In the genomic region with DNA sequence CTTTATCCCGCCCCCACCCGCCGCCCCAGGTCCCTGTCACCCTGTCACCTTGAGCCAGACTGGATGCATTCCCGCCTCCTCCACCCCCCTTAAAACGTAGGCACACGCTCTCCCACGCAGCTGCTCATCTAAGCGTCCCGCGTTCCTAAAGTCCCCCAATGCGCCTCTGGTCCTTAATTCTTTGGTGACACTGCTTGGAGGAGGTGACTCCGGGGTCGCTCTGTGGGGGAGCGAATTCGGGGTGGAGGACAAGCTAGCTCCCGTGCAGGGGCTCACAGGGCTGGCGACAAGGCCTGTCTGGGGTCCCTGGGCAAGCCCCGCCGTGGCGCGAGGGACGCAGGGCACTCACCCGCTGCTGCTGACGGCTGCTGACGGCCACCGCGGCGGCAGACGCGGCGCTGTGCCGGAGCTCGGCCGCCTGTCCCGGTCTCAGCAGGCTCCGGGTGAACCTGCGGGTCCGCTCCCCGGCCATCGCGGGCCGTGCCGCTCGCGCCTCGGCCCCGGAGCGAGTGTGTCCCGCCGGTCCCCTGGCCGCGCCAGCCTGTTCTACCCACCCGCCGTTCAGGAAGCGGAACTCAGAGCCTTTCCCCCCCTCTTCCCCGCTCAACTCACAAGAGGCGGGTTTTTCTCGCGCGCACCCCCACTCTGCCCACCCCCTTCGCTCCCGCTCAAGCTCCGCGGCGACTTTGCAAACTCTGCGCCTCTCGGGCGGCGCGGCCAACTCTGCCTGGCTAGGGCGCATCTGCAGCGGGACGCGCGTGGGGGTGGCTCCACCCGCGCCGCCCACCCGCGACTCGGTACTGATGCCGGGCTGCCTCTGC, we compare ENCODE assay signal across 8 mouse cellular contexts. TPM values are rescaled to one million over a fixed set of nuclear protein-coding genes. Genes with fewer than 3 reads are reported as not detected.
DNase-seq lines count a peak whose midpoint lies in the region; ATAC-seq and TF ChIP-seq lines count a peak whose summit lies in the region.

A gene (minus strand): TSS at position 551 of the 821 bp plus-strand sequence.

- H3K4me2 ChIP-seq in intestine, embryonic 15.5 days (replicated peaks) = peak within 1 kb of the TSS; percentile 94
- peak within 1 kb of the TSS; percentile 95 for H3K4me2 ChIP-seq in limb, embryonic 12.5 days
- H3K4me2 ChIP-seq in midbrain, embryonic 14.5 days (ENCODE audit: low read length) = peak within 1 kb of the TSS; percentile 97

- H3K36me3 ChIP-seq in intestine, embryonic 15.5 days = no peaks in the 10 kb centered on the region
- no peaks in the 10 kb centered on the region for H3K36me3 ChIP-seq in limb, embryonic 12.5 days
- no peaks in the 10 kb centered on the region for H3K36me3 ChIP-seq in midbrain, embryonic 14.5 days (ENCODE audit: control insufficient read depth, insufficient read depth, low read length)
- H3K36me3 ChIP-seq in spleen, adult 2 months (ENCODE audit: control insufficient read depth, insufficient read depth, low read length) = no peaks in the 10 kb centered on the region

- no peaks in the 10 kb centered on the region for H3K9me3 ChIP-seq in intestine, embryonic 15.5 days
- no peaks in the 10 kb centered on the region for H3K9me3 ChIP-seq in limb, embryonic 12.5 days
- H3K9me3 ChIP-seq in midbrain, embryonic 14.5 days (ENCODE audit: control insufficient read depth, low read length) = 0 out of 2 replicates have a peak, but pooled peaks cover under 1% of the 10 kb centered on the region

- H3K4me3 ChIP-seq in intestine, embryonic 15.5 days (replicated peaks) = peak within 1 kb of the TSS; percentile 57
- peak within 1 kb of the TSS; percentile 70 for H3K4me3 ChIP-seq in limb, embryonic 12.5 days (replicated peaks)
- H3K4me3 ChIP-seq in midbrain, embryonic 14.5 days (replicated peaks; ENCODE audit: low read depth, low read length) = peak within 1 kb of the TSS; percentile 59
- peak within 1 kb of the TSS; percentile 62 for H3K4me3 ChIP-seq in spleen, adult 2 months (ENCODE audit: extremely low read depth, insufficient read depth, insufficient read length)

- intact Hi-C loops in gastrocnemius, postnatal 14 days (cut with DNase I; ENCODE audit: low total_unique reads) = no loop called here

- peak; percentile 2 for DNase-seq in cerebellum, adult 11 months
- DNase-seq in cerebellum, adult 8-10 months = no peak
- peak; percentile 31 to 59 for DNase-seq in cerebellum, postnatal 4 days (ENCODE audit: low spot score in 2 of 2)
- DNase-seq in gastrocnemius, postnatal 14 days = peak; percentile 56
- peak; percentile 74 for DNase-seq in midbrain, embryonic 14.5 days
- peak in 1 of 2 experiments; percentile 70 for DNase-seq in spleen, adult 2 months (ENCODE audit: low read depth in 1 of 2, low spot score in 2 of 2)

- 0 out of 2 replicates have a peak, but pooled peaks cover 3% of the 10 kb centered on the region for H3K4me1 ChIP-seq in intestine, embryonic 15.5 days (replicated peaks)
- H3K4me1 ChIP-seq in limb, embryonic 12.5 days (replicated peaks) = peaks cover 15% of the 10 kb centered on the region
- H3K4me1 ChIP-seq in midbrain, embryonic 14.5 days (ENCODE audit: control insufficient read depth, insufficient read depth, low read length) = 0 out of 2 replicates have a peak, but pooled peaks cover 3% of the 10 kb centered on the region
- peaks cover 13% of the 10 kb centered on the region for H3K4me1 ChIP-seq in spleen, adult 2 months (ENCODE audit: control insufficient read depth, insufficient read depth, insufficient read length)

- no peak for TF ChIP-seq CTCF in spleen, adult 2 months (IDR thresholded peaks at IDR 0.05; ENCODE audit: extremely low read depth, insufficient read depth, insufficient read length, insufficient replicate concordance)

- H3K27ac ChIP-seq in intestine, embryonic 15.5 days = no peak within 1 kb of the TSS
- H3K27ac ChIP-seq in limb, embryonic 12.5 days = no peak within 1 kb of the TSS
- H3K27ac ChIP-seq in midbrain, embryonic 14.5 days (replicated peaks; ENCODE audit: low read depth, low read length) = no peak within 1 kb of the TSS
- peak within 1 kb of the TSS; percentile 78 for H3K27ac ChIP-seq in spleen, adult 2 months (ENCODE audit: insufficient read depth, low read length)

- peak; percentile 41; the same call in 1 of the 2 replicates for TF ChIP-seq POLR2A in spleen, adult 2 months (IDR thresholded peaks at IDR 0.05; ENCODE audit: low read depth, low read length)

- peak; percentile 69 for ATAC-seq in intestine, embryonic 15.5 days
- peak; percentile 77 for ATAC-seq in limb, embryonic 12.5 days (ENCODE audit: insufficient number of reproducible peaks, insufficient read depth, low FRiP score, low TSS enrichment, low read depth)
- ATAC-seq in midbrain, embryonic 14.5 days (ENCODE audit: low FRiP score, low TSS enrichment) = peak; percentile 71

- H3K27me3 ChIP-seq in intestine, embryonic 15.5 days (replicated peaks) = peaks cover 17% of the 10 kb centered on the region
- peaks cover 20% of the 10 kb centered on the region; the same call in 1 of the 2 replicates for H3K27me3 ChIP-seq in limb, embryonic 12.5 days
- H3K27me3 ChIP-seq in midbrain, embryonic 14.5 days (ENCODE audit: control insufficient read depth, insufficient read depth, low read length) = no peaks in the 10 kb centered on the region
- H3K27me3 ChIP-seq in spleen, adult 2 months (ENCODE audit: control insufficient read depth, insufficient read depth, low read length) = no peaks in the 10 kb centered on the region

- WGBS in intestine, embryonic 15.5 days = under 1% methylated on average over 82 of the region's 82 CpGs
- under 1% methylated on average over 82 of the region's 82 CpGs for WGBS in limb, embryonic 12.5 days
- WGBS in midbrain, embryonic 14.5 days = under 1% methylated on average over 82 of the region's 82 CpGs
- under 1% methylated on average over 82 of the region's 82 CpGs for WGBS in spleen, adult 2 months

- H3K9ac ChIP-seq in intestine, embryonic 15.5 days = peak within 1 kb of the TSS; percentile 47
- peak within 1 kb of the TSS; percentile 73 for H3K9ac ChIP-seq in limb, embryonic 12.5 days (replicated peaks)
- H3K9ac ChIP-seq in midbrain, embryonic 14.5 days (replicated peaks; ENCODE audit: low read length) = peak within 1 kb of the TSS; percentile 52

RNA-seq across cellular contexts. Expression of the gene that starts here (rescaled TPM):
- 1 to 10 TPM; 7.3 to 8.0 TPM for total RNA-seq in gastrocnemius, postnatal 14 days (2021)
- 3.5 and 3.7 TPM in 2 replicates for polyA plus RNA-seq in intestine, embryonic 15.5 days (2015; fragmentation: Nextera tagmentation; extraction: Ambion mirVana)
- polyA plus RNA-seq in limb, embryonic 12.5 days (2016; fragmentation: Nextera tagmentation; extraction: Ambion mirVana) = 3.9 and 4.5 TPM in 2 replicates
- 3.1 and 3.3 TPM in 2 replicates for polyA plus RNA-seq in midbrain, embryonic 14.5 days (2014; fragmentation: Nextera tagmentation; extraction: Ambion mirVana)
- 24.5 and 28.5 TPM in 2 replicates for polyA plus RNA-seq in spleen, adult 2 months (2012; rRNA removed)
